Mouse (Mus musculus): Measurements from ENCODE around the gene D430041D05Rik. TPM values are rescaled to one million over a fixed set of nuclear protein-coding genes. Genes with fewer than 3 reads are reported as not detected.

Gene D430041D05Rik
- polyA plus RNA-seq, 1 experiment from 2014 or later, result 0.97 TPM

DNA sequence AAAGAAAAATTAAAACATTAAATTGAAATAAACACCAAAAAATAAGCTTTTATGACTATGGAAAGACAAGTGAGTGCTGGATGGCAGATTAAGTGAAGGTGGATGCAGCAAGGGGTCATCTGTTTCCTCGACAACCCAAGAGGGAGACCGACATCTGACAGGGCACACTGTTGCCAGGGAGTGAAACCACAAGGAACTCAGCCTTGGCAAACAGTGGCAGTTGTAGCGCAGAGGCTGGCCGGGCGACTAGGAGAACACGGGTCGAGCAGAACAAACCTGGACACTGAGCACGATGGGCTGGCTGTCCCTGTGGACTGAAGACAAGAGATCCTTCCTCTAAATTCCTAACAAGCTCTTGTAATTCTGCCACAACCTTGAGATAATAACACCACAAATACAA is 94.3 kb downstream of the D430041D05Rik start:
- 84% methylated on average over 8 of the region's 8 CpGs for WGBS
- Histone ChIP-seq H3K4me2 (ENCODE audit: low read depth, severe bottlenecking) (no peak overlapping the region), H3K9ac (ENCODE audit: low read length) (no peak overlapping the region), H3K36me3 (ENCODE audit: control insufficient read depth, insufficient read depth, low read length) (no peaks in the 10 kb centered on the region), H3K27me3 (ENCODE audit: control insufficient read depth, insufficient read depth, low read length) (no peaks in the 10 kb centered on the region), H3K4me3 (ENCODE audit: low read depth, low read length) (no peak overlapping the region), H3K9me3 (ENCODE audit: control insufficient read depth, low read length) (no peaks in the 10 kb centered on the region), H3K27ac (replicated peaks; ENCODE audit: low read depth, low read length) (no peak overlapping the region), H3K4me1 (ENCODE audit: control insufficient read depth, insufficient read depth, low read length) (peaks cover 9% of the 10 kb centered on the region)
- ATAC-seq (ENCODE audit: insufficient number of reproducible peaks, low FRiP score, low TSS enrichment, low read depth) (no peak), DNase-seq (ENCODE audit: low spot score) (no peak)

DNA sequence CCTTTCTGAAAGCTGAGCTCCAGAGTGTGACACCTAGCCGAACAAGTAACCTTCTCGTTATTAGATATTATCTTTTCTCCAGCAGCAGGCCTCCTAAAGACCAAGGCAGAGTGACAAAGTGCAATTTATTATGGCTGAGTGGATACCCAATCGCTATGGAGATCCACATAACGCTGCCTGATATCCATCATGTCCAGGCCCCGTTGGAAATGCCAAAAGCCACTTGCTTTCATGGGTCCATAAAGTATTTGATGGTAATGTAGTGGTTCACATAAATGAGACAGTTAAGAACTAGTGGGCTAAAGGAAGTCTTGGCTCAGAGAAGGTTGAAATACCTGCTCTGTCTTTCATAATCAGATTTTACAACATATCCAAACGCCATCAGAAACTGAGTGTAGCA is 97.6 kb downstream of the D430041D05Rik start:
- H3K4me2 ChIP-seq (ENCODE audit: low read depth, severe bottlenecking), result no peak overlapping the region
- WGBS, result 81% methylated on average over 6 of the region's 6 CpGs
- no peak overlapping the region for H3K27ac ChIP-seq (replicated peaks; ENCODE audit: low read depth, low read length)
- no peak overlapping the region for H3K9ac ChIP-seq (ENCODE audit: low read length)
- no peaks in the 10 kb centered on the region for H3K9me3 ChIP-seq (ENCODE audit: control insufficient read depth, low read length)
- H3K36me3 ChIP-seq (ENCODE audit: control insufficient read depth, insufficient read depth, low read length), result no peaks in the 10 kb centered on the region
- no peak for ATAC-seq (ENCODE audit: insufficient number of reproducible peaks, low FRiP score, low TSS enrichment, low read depth)
- H3K4me3 ChIP-seq (ENCODE audit: low read depth, low read length), result no peak overlapping the region
- no peaks in the 10 kb centered on the region for H3K27me3 ChIP-seq (ENCODE audit: control insufficient read depth, insufficient read depth, low read length)
- no peak for DNase-seq (ENCODE audit: low spot score)
- H3K4me1 ChIP-seq (ENCODE audit: control insufficient read depth, insufficient read depth, low read length), result no peaks in the 10 kb centered on the region; the same call in 1 of the 2 replicates

DNA sequence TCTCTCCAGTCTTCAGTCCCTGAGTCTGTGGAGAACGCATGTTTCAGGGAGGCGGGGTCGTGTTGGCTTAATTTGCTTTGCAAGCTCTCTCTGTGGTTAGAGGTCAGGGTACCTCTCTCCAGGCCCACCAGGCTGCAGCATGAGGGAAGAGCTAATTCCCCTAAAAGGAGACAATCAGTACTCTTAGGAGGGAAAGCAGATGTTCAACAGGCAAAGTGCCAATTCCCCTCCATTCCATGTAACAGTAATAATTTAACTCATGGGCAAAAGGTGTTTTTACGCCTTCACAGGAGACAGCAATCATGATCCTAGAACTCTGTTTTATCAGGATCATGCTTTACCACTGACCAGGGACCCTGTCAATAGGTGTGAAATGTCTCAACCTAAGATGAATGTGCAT is 103.7 kb downstream of the D430041D05Rik start:
- no peaks in the 10 kb centered on the region for H3K4me1 ChIP-seq (ENCODE audit: control insufficient read depth, insufficient read depth, low read length)
- no peaks in the 10 kb centered on the region for H3K36me3 ChIP-seq (ENCODE audit: control insufficient read depth, insufficient read depth, low read length)
- H3K27me3 ChIP-seq (ENCODE audit: control insufficient read depth, insufficient read depth, low read length), result no peaks in the 10 kb centered on the region
- no peak overlapping the region for H3K27ac ChIP-seq (replicated peaks; ENCODE audit: low read depth, low read length)
- WGBS, result 70% methylated on average over 4 of the region's 4 CpGs
- H3K4me3 ChIP-seq (ENCODE audit: low read depth, low read length), result no peak overlapping the region
- no peak for DNase-seq (ENCODE audit: low spot score)
- no peaks in the 10 kb centered on the region for H3K9me3 ChIP-seq (ENCODE audit: control insufficient read depth, low read length)
- no peak overlapping the region for H3K4me2 ChIP-seq (ENCODE audit: low read depth, severe bottlenecking)
- no peak overlapping the region for H3K9ac ChIP-seq (ENCODE audit: low read length)
- no peak for ATAC-seq (ENCODE audit: insufficient number of reproducible peaks, low FRiP score, low TSS enrichment, low read depth)

DNA sequence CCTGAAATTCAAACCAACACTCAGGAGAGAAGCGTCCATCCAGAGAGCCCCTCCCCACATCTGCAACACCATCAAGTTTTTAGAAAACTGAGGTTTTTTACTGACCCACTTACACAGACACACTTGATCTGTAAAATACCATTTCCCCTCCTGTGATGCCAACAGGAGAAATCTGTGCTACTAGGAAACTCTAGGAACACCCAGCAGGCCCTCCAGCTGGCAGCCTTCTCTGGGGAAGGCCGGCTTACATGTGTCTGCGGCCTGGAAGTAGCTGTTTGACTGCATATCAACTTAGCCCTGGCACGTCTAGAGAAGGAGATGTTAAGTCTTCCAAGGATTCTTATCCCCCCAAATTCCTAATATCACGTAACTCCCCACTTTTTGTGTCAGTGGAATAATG is 105.1 kb downstream of the D430041D05Rik start:
- Histone ChIP-seq H3K4me1 (ENCODE audit: control insufficient read depth, insufficient read depth, low read length) (no peaks in the 10 kb centered on the region), H3K9me3 (ENCODE audit: control insufficient read depth, low read length) (no peaks in the 10 kb centered on the region), H3K4me3 (ENCODE audit: low read depth, low read length) (no peak overlapping the region), H3K4me2 (ENCODE audit: low read depth, severe bottlenecking) (no peak overlapping the region), H3K9ac (ENCODE audit: low read length) (no peak overlapping the region), H3K36me3 (ENCODE audit: control insufficient read depth, insufficient read depth, low read length) (no peaks in the 10 kb centered on the region), H3K27me3 (ENCODE audit: control insufficient read depth, insufficient read depth, low read length) (no peaks in the 10 kb centered on the region), H3K27ac (replicated peaks; ENCODE audit: low read depth, low read length) (no peak overlapping the region)
- WGBS, result 82% methylated on average over 5 of the region's 5 CpGs
- no peak for DNase-seq (ENCODE audit: low spot score)
- no peak for ATAC-seq (ENCODE audit: insufficient number of reproducible peaks, low FRiP score, low TSS enrichment, low read depth)

DNA sequence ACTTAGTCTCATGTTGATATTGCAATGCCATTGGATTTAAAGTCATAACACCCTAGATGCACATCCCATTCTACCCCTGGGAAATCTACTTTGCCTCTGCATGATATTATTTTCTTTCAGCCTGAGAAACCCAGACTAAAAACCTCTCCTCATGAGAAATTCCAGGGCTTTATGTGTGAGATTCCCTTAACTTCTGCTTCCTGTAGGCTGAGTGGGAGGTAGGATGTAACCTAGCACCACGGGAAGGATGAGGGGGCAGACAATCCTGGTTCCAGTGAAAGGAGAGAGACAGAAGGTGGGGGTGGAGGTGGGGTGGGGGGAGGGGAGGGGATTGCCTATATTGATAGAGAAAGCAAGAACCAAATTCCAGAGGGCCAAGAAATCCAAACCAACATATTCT is 110.9 kb downstream of the D430041D05Rik start:
- Histone ChIP-seq H3K4me2 (ENCODE audit: low read depth, severe bottlenecking) (no peak overlapping the region), H3K9ac (ENCODE audit: low read length) (no peak overlapping the region), H3K27me3 (ENCODE audit: control insufficient read depth, insufficient read depth, low read length) (no peaks in the 10 kb centered on the region), H3K27ac (replicated peaks; ENCODE audit: low read depth, low read length) (no peak overlapping the region), H3K4me1 (ENCODE audit: control insufficient read depth, insufficient read depth, low read length) (no peaks in the 10 kb centered on the region), H3K9me3 (ENCODE audit: control insufficient read depth, low read length) (no peaks in the 10 kb centered on the region), H3K36me3 (ENCODE audit: control insufficient read depth, insufficient read depth, low read length) (no peaks in the 10 kb centered on the region), H3K4me3 (ENCODE audit: low read depth, low read length) (no peak overlapping the region)
- ATAC-seq (ENCODE audit: insufficient number of reproducible peaks, low FRiP score, low TSS enrichment, low read depth), result no peak
- DNase-seq (ENCODE audit: low spot score), result no peak
- 63% methylated on average over 1 of the region's 1 CpGs for WGBS

DNA sequence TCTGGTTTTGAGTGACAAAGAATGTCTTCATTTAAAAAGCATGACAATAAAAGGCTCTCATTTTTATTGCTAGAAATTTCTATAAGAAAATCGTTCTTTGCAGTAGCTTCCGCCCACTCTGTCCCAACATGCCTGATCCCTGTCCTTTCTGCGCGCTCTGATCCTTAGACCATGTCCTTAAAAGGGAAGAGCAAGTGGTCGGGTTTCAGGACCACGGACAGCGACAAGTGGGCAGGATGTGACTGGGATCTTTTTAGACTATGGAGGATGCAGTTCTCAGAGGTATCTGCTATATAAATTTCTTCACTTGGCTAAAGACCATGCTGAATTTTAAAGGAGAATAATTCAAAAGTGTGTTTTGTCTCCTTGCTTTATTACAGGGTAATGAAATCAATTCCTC is 111.7 kb downstream of the D430041D05Rik start:
- H3K27ac ChIP-seq (replicated peaks; ENCODE audit: low read depth, low read length), result no peak overlapping the region
- DNase-seq (ENCODE audit: low spot score), result peak; percentile 95
- no peak overlapping the region for H3K4me3 ChIP-seq (ENCODE audit: low read depth, low read length)
- no peak overlapping the region for H3K4me2 ChIP-seq (ENCODE audit: low read depth, severe bottlenecking)
- no peaks in the 10 kb centered on the region for H3K36me3 ChIP-seq (ENCODE audit: control insufficient read depth, insufficient read depth, low read length)
- H3K9me3 ChIP-seq (ENCODE audit: control insufficient read depth, low read length), result no peaks in the 10 kb centered on the region
- ATAC-seq (ENCODE audit: insufficient number of reproducible peaks, low FRiP score, low TSS enrichment, low read depth), result no peak
- no peaks in the 10 kb centered on the region for H3K27me3 ChIP-seq (ENCODE audit: control insufficient read depth, insufficient read depth, low read length)
- H3K9ac ChIP-seq (ENCODE audit: low read length), result no peak overlapping the region
- H3K4me1 ChIP-seq (ENCODE audit: control insufficient read depth, insufficient read depth, low read length), result no peaks in the 10 kb centered on the region
- WGBS, result 18% methylated on average over 7 of the region's 7 CpGs

DNA sequence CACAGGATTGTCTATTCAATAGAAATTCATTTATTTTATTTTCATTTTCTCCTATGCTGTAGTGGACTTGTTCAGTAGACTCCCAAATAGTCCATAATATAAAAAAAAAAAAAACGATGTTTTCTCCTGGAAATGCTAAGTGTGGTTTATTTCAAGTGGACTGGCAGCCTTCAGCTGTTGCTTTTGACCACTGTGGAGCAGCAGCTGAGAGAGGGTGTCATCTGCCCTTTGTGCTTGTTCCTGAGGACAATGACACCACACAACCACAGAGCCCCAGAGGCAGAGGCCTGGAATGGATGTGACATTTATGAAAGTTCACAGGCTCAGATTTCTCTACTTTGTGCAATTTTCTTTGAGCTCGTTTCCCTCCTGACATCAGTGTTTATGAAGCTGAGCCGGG is 124.0 kb downstream of the D430041D05Rik start:
- no peaks in the 10 kb centered on the region for H3K4me1 ChIP-seq (ENCODE audit: control insufficient read depth, insufficient read depth, low read length)
- DNase-seq (ENCODE audit: low spot score), result no peak
- no peak overlapping the region for H3K27ac ChIP-seq (replicated peaks; ENCODE audit: low read depth, low read length)
- no peaks in the 10 kb centered on the region for H3K36me3 ChIP-seq (ENCODE audit: control insufficient read depth, insufficient read depth, low read length)
- no peak overlapping the region for H3K9ac ChIP-seq (ENCODE audit: low read length)
- WGBS, result 84% methylated on average over 3 of the region's 3 CpGs
- no peak for ATAC-seq (ENCODE audit: insufficient number of reproducible peaks, low FRiP score, low TSS enrichment, low read depth)
- no peak overlapping the region for H3K4me3 ChIP-seq (ENCODE audit: low read depth, low read length)
- H3K9me3 ChIP-seq (ENCODE audit: control insufficient read depth, low read length), result no peaks in the 10 kb centered on the region
- H3K27me3 ChIP-seq (ENCODE audit: control insufficient read depth, insufficient read depth, low read length), result no peaks in the 10 kb centered on the region
- H3K4me2 ChIP-seq (ENCODE audit: low read depth, severe bottlenecking), result no peak overlapping the region

DNA sequence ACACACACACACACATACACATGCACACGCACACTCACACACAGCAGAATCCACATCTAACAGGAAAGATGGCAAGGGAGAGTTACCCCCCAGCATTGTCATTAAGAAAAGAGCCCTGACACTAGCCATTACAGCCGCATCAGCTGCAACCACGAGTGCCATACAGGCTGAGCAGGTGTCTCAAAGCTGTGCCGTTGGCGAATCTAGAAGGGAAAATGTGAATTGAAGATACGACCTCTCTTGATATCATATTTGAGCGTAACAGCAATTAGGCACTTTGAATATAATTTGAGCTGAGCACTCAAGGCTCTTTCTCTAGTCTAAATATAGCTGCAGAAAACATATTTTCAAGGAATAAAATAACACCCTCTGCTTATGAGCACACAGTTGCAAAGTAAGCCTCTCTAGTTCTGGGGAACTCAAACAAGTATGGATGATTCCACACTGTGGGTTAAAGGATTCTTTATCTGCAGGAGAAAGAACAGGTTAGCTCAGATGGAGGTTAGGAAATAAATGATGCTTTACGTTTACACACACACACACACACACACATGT is 127.3 kb downstream of the D430041D05Rik start:
- Histone ChIP-seq H3K4me1 (ENCODE audit: control insufficient read depth, insufficient read depth, low read length) (no peaks in the 10 kb centered on the region), H3K9me3 (ENCODE audit: control insufficient read depth, low read length) (no peaks in the 10 kb centered on the region), H3K4me2 (ENCODE audit: low read depth, severe bottlenecking) (no peak overlapping the region), H3K36me3 (ENCODE audit: control insufficient read depth, insufficient read depth, low read length) (no peaks in the 10 kb centered on the region), H3K27me3 (ENCODE audit: control insufficient read depth, insufficient read depth, low read length) (no peaks in the 10 kb centered on the region), H3K27ac (replicated peaks; ENCODE audit: low read depth, low read length) (no peak overlapping the region), H3K9ac (ENCODE audit: low read length) (no peak overlapping the region), H3K4me3 (ENCODE audit: low read depth, low read length) (no peak overlapping the region)
- DNase-seq (ENCODE audit: low spot score), result no peak
- 91% methylated on average over 8 of the region's 8 CpGs for WGBS
- no peak for ATAC-seq (ENCODE audit: insufficient number of reproducible peaks, low FRiP score, low TSS enrichment, low read depth)

DNA sequence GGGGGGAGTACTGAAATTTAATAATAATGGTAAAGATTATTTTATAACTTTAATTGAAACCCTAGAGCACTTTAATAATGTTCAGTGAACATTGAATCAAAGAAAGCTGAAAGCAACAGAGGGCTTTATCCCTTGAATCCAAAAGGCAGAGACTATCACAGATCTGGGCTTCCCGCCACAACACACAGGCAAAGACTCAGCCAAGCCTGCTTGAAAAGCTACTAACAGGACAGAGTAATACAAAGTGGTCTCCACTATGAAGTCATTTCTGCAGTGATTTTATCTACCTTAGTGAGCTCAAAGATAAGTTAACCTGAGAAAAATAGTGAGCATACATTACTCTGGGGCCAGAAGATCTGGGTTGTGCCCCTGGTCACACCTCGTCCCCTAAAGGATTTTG is 128.0 kb downstream of the D430041D05Rik start:
- WGBS, result 95% methylated on average over 2 of the region's 2 CpGs
- Histone ChIP-seq H3K4me3 (ENCODE audit: low read depth, low read length) (no peak overlapping the region), H3K27ac (replicated peaks; ENCODE audit: low read depth, low read length) (no peak overlapping the region), H3K4me2 (ENCODE audit: low read depth, severe bottlenecking) (no peak overlapping the region), H3K9ac (ENCODE audit: low read length) (no peak overlapping the region), H3K9me3 (ENCODE audit: control insufficient read depth, low read length) (no peaks in the 10 kb centered on the region), H3K36me3 (ENCODE audit: control insufficient read depth, insufficient read depth, low read length) (no peaks in the 10 kb centered on the region), H3K27me3 (ENCODE audit: control insufficient read depth, insufficient read depth, low read length) (no peaks in the 10 kb centered on the region), H3K4me1 (ENCODE audit: control insufficient read depth, insufficient read depth, low read length) (no peaks in the 10 kb centered on the region)
- DNase-seq (ENCODE audit: low spot score), result no peak
- no peak for ATAC-seq (ENCODE audit: insufficient number of reproducible peaks, low FRiP score, low TSS enrichment, low read depth)
